Mouse (Mus musculus) C2C12 (cell line): ENCODE results near the gene Ampd2.

Experiments
- CTCF ChIP-seq: IDR thresholded peaks from one replicate; pipeline ENCODE4 v1.5.1; 2011; ENCODE audit not compliant: control insufficient read depth, insufficient read depth, insufficient read length
- FOSL1 ChIP-seq: IDR thresholded peaks from one replicate; pipeline ENCODE4 v1.8.0; 2011; ENCODE audit warnings: mild to moderate bottlenecking, low read length; ENCODE audit not compliant: poor library complexity, insufficient read depth, severe bottlenecking
- USF1 ChIP-seq: IDR thresholded peaks from one replicate; pipeline ENCODE4 v1.6.1; 2011; ENCODE audit warnings: low read depth, mild to moderate bottlenecking, control low read depth, moderate library complexity

- TF ChIP-seq CTCF (no peak), FOSL1 (no peak), USF1 (no peak)
These were observed 18.8 kb upstream of the Ampd2 start for GRCm38 (mm10) chr3:108105281-108105680.
